Mouse (Mus musculus) thymus, postnatal 25 days (tissue): ENCODE results near the gene Olfr1097.

Source experiments
- DNase-seq: peaks from one replicate; pipeline ENCODE4 v3.0.0; 2022

Gene Olfr1097

DNA sequence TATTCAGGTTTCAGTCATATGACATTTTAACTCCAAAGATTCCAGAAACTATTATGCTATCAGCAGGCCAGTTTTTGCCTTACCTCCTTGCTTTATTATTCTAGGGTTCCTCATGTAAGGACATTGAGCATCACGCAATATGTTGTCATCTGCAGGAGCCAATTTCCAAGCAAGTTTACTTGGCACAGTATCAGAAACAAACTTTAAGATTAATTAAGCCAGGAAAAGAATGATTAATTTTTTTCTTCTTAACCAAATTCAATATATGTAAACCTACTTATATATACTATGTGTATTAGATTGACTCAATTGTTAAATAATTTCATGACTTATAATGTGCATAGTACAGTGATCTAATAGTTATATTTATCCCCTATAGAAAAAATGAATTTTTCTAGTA, at the start of gene Olfr1097:
Gene Olfr1097 (minus strand): TSS at position 101 of the 400 bp plus-strand sequence.
- no peak for DNase-seq

- DNase-seq: no peak
These were observed 34.5 kb upstream of the Olfr1097 start for GRCm38 (mm10) chr2:86926557-86926956.

- no peak for DNase-seq
These were observed 32.4 kb upstream of the Olfr1097 start, which contains the start of gene Olfr1098 for GRCm38 (mm10) chr2:86924445-86924844. Gene Olfr1098, minus strand, starts transcription at chr2:86924545.

- DNase-seq: no peak
These were observed 13.6 kb upstream of the Olfr1097 start for GRCm38 (mm10) chr2:86905647-86906046.

- no peak for DNase-seq
These were observed 17.3 kb downstream of the Olfr1097 start, which contains the start of gene Gm13723 for GRCm38 (mm10) chr2:86874702-86875101. Gene Gm13723, minus strand, starts transcription at chr2:86874802.

- DNase-seq: no peak
These were observed 40.4 kb downstream of the Olfr1097 start, which contains the start of gene Olfr1095 for GRCm38 (mm10) chr2:86851596-86851995. Gene Olfr1095, minus strand, starts transcription at chr2:86851696.
